Mouse (Mus musculus) layer of hippocampus, postnatal 36 days (tissue): Measurements from ENCODE around the gene Gpx6. TPM values are rescaled to one million over a fixed set of nuclear protein-coding genes. Genes with fewer than 3 reads are reported as not detected.

Experiments
- DNase-seq, 2 experiments: peaks; one replicate each; pipeline ENCODE4 v3.0.0; 2022
- total RNA-seq, 2 experiments: library from RNA; stranded (reverse); gene quantifications; 2 replicates each; pipeline ENCODE4 v1.2.3; 2021

The Gpx6 gene
- total RNA-seq, 2 experiments from 2014 or later, result not detected

DNA sequence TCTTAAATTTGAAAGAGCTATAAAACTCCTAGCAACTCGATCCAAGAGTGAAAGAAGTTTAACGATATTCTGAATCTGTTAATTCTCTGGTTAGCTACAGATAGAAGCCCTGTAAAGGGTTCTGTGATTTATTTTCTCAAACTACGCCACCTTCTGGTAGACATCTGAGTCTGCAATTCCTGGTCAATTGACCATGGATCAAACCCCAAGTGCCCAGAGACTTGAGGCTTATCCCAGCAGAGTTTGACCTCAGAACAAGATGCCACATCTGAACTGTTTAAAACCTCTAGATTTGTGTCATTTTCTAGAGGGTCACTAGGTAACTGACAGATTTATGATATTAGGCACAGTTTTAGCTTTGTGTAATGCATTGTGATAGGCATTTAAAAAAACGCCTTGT lies 14.3 kb downstream of the Gpx6 start:
- no peak for DNase-seq

DNA sequence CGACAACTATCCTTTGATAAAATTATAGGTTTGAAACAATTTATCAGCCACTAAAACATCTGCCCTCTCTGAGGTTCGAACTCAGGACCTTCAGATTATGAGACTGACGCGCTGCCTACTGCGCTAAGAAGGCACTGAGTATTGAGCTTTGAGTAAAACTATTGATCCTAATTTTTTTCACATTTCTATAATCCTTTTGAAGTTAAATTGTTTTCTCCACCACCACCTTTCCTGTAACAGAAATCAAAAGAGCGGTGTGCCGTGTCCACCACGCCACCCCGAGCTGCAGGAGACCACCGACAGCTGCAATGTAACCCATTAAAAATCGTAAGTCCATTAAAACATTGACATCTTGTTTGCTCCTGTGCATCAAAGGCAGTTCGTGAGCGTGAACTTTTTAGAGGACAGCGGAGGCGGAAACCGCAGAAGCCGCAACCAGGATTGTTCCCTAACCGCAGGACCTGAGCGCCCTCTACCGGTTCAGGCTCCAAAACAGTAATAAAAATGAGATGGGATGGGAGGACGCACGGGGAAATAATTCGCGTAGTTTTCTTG lies 14.8 kb downstream of the Gpx6 start:
- DNase-seq, result peak; percentile 79 to 80

DNA sequence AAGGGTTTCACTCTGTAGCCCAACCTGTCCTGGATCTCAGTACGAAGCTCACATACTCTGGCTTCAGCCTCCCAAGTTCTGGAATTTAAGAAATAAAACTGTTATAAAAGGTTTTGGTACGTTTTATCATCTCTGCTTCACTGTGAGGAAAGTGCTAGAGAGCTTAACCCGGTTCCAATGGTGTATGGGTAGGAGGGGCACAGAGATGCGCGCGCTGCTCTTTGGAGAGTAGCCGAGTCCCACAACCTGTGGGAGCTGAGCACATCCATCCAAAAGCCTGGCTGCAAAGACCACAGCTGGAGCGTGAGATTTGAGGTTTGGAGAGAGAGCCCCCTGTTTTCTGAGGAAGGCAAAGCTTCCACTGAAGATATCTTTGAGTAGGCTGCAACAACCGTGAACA lies 15.5 kb downstream of the Gpx6 start:
- no peak for DNase-seq

DNA sequence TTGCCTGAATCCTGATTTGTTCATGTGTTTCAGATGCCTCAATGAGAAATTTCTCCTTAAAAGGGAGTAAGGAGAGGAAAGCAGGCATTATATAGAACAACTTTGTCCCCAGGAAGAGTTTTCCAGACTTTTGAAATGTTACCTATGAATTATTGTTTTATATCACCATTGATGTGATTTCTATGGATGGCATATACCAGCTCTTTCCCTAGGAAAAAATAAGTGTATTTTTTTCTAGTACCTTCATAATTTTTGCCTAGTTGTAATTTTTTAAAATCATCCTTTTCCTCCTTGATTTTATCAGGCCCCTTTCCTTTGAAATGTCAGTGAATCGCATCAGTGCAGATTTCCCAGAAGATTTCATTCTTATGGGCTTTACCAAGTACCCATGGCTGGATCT lies 34.7 kb downstream of the Gpx6 start, which contains the start of gene Olfr1367:
TSS of gene Olfr1367 (plus strand) at position 301 of the 400 bp plus-strand sequence.
- no peak for DNase-seq

DNA sequence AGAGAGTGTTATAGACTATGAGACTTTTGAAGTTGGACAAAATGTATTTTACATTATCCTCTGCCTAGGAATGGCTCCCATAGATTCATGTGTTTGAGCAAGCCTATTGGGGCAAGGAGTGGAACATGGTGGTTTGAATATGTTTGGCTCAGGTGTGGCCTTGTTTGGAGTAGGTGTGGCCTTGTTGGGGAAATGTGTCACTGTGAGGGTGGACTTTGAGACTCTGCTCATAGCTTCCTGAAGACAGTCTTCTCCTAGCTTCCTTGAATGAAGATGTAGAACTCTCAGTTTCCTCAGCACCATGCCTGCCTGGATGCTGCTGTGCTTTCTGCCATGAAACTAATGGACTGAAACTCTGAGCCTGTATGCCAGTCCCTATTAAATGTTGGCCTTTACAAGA lies 38.7 kb downstream of the Gpx6 start:
- DNase-seq, result no peak

DNA sequence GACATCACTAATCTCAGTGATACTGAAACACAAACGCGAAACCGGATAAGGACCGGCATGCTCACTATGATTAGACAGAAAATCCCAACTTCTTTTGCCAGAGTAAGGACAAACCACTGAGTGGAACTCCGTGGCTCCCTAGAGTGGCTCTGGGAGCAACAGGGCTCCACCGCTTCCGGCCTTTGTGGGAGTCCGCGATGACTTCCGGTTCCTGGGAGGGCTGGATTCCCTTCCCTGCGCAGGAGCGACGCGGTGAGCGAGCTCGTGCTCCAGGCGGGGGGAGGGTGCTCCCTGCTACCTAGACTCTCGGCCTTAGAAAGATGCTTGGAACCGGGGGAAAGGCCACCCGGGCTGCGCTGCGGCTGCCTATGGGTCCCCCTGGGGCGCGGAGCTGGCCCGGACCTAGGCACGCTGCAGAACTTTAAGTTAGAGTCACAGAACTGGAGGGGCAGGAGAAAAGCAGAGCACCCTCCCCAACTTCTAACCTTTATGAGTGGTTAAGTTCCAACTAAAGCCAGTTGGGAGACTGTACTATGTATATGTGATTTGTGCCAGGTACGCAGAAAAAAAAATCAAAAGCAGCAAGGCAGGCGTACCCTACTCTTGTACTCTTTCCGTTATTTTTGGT lies 50.8 kb downstream of the Gpx6 start, which contains the start of gene Zscan12:
TSS of gene Zscan12 (plus strand) at position 200 of the 628 bp plus-strand sequence.
- DNase-seq, result peak; percentile 90 to 91

DNA sequence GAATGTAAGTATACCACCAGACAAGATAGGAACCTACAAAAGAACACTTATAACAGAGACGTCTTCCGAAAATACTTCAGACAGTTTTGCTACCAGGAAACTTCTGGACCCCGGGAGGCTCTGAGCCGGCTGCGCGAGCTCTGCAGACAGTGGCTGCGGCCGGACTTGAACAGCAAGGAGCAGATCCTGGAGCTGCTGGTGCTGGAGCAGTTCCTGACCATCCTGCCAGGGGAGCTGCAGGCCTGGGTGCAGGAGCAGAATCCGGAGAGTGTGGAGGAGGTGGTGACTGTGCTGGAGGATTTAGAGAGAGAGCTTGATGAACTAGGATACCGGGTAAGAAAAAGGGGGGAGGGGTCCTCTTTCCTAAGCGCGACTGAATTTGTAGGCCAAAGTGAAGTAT lies 51.8 kb downstream of the Gpx6 start:
- no peak for DNase-seq

DNA sequence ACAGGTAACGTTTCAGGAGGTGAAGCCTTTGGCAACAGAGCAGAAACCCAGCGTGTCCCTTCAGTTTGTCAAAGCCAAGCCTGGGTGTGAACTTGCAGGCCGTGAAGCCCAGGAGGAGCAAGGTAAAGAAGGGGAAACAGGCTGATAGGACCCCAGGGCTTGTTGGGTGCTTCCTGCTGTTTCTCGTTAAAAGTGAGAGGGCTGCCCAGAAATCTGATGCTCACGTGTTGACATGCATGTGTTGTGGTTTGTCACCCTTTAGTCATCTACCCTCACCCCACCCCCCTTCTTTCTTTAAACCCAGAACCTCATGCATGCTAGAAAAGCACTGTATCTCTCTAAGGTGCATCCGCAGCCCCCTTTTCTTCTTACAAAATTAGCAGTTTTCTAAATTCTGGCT lies 54.7 kb downstream of the Gpx6 start:
- DNase-seq, result no peak

Other genes with a start within 250 kb of the Gpx6 start
- not detected for gene Olfr1370, start 237.2 kb upstream of the Gpx6 start, total RNA-seq
- not detected for gene Olfr1369-ps1, start 200.6 kb upstream of the Gpx6 start, total RNA-seq
- not detected for gene Olfr263, start 182.5 kb upstream of the Gpx6 start, total RNA-seq
- not detected for gene Olfr1368, start 166.3 kb upstream of the Gpx6 start, total RNA-seq
- 10 to 100 TPM; 37.3 to 41.1 TPM for gene Trim27, start 132.7 kb upstream of the Gpx6 start, total RNA-seq
- not detected for gene Gpx5, start 19.4 kb upstream of the Gpx6 start, total RNA-seq
- not detected for gene Olfr1367, start 34.8 kb downstream of the Gpx6 start, total RNA-seq
- gene Zscan12, start 50.7 kb downstream of the Gpx6 start, total RNA-seq, result 1 to 10 TPM; 8.4 to 9.9 TPM
- gene Zkscan3, start 90.6 kb downstream of the Gpx6 start, total RNA-seq, result 10 to 100 TPM; 39.7 to 46.2 TPM
- 1 to 10 TPM; 1.1 to 1.5 TPM for gene Pgbd1, start 128.9 kb downstream of the Gpx6 start, total RNA-seq
- 10 to 100 TPM; 52.3 to 53.5 TPM for gene Zscan26, start 141.6 kb downstream of the Gpx6 start, total RNA-seq
- 1 to 10 TPM in 1 of 2 experiments, under 1 TPM in 1; 0.78 to 1.2 TPM for gene Nkapl, start 156.4 kb downstream of the Gpx6 start, total RNA-seq
- 1 to 10 TPM; 6.1 to 7.0 TPM for gene Zkscan4, start 166.8 kb downstream of the Gpx6 start, total RNA-seq
- gene Gm10065, start 167.3 kb downstream of the Gpx6 start, total RNA-seq, result not detected
- gene AK157302, start 183.1 kb downstream of the Gpx6 start, total RNA-seq, result 10 to 100 TPM; 21.6 to 23.2 TPM
- gene Gm11273, start 189.3 kb downstream of the Gpx6 start, total RNA-seq, result 10 to 100 TPM; 49.1 to 63.4 TPM
- 10 to 100 TPM; 18.3 to 19.9 TPM for gene Zkscan8, start 219.0 kb downstream of the Gpx6 start, total RNA-seq
- not detected for gene Olfr1366, start 230.7 kb downstream of the Gpx6 start, total RNA-seq
- gene Olfr1535, start 247.8 kb downstream of the Gpx6 start, total RNA-seq, result not detected